Mouse (Mus musculus) spleen, postnatal 14 days (tissue): Measurements from ENCODE around the gene Gm47969.

ENCODE experiments used
- DNase-seq, 2 experiments: peaks; one replicate each; pipeline ENCODE4 v3.0.0; 2021 to 2022; ENCODE audit warnings: low spot score in 2 of 2

The Gm47969 gene

GRCm38 (mm10) chr1:83076190-83076917, 31.6 kb downstream of the Gm47969 start:
- DNase-seq = no peak

GRCm38 (mm10) chr1:83077016-83077415, 32.3 kb downstream of the Gm47969 start:
- no peak for DNase-seq

DNA sequence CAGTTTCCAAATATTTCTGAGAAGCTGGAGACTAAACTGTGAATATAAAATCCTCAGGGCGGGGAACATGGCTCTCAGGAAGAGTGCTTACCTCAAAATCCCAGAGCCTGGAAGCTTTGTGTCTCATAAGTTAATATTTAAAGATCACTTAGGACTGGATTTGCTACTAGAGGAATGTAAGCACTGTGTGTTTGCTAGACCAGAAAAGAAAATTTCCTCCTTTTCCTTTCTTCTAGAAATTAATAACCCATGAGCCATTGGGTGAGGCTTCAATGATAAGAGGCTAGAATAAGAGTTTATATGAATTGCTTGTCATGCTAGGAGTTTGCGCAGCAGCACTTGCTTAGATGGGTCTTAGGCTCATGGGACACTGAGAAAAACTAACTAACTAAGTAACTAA, 40.1 kb downstream of the Gm47969 start:
- no peak for DNase-seq

GRCm38 (mm10) chr1:83091268-83091667, 46.5 kb downstream of the Gm47969 start:
- no peak for DNase-seq
